Mouse (Mus musculus): Measurements from ENCODE around the gene Lypd5. TPM values are rescaled to one million over a fixed set of nuclear protein-coding genes. Genes with fewer than 3 reads are reported as not detected.

Gene Lypd5
- total RNA-seq, 2 experiments from 2014 or later: not detected

- no peak for DNase-seq (ENCODE audit: low spot score in 2 of 2)
- intact Hi-C loops (cut with DNase I): no loop called here
These were observed 28.3 kb downstream of the Lypd5 start for GRCm38 (mm10) chr7:24377091-24377865.

GRCm38 (mm10) chr7:24378049-24378701 is 29.2 kb downstream of the Lypd5 start:
- intact Hi-C loops (cut with DNase I): no loop called here
- DNase-seq (ENCODE audit: low spot score in 2 of 2): no peak

DNA sequence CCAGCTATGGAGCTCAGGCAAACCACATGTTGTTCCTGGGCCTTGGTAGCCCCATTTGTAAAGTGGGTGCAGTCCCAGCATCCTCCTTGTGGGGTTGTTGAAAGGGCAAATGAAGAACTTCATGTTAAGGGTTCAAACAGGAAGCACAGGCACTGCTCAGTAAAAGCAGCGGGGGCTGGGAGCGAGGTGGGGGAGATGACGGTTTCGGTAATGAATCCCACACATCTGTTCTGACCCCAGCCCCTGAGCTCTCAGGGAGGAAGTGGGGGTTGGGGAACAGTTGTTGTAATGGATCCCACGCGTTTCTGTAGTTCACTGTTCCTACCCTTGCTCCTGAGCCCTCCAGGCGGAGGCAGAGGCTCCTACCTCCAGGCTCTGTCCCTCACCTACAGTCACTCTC is 30.9 kb downstream of the Lypd5 start:
- intact Hi-C loops (cut with DNase I): no loop called here
- DNase-seq (ENCODE audit: low spot score in 2 of 2): no peak

GRCm38 (mm10) chr7:24380370-24380769 is 31.4 kb downstream of the Lypd5 start:
- intact Hi-C loops (cut with DNase I): no loop called here
- no peak for DNase-seq (ENCODE audit: low spot score in 2 of 2)

DNA sequence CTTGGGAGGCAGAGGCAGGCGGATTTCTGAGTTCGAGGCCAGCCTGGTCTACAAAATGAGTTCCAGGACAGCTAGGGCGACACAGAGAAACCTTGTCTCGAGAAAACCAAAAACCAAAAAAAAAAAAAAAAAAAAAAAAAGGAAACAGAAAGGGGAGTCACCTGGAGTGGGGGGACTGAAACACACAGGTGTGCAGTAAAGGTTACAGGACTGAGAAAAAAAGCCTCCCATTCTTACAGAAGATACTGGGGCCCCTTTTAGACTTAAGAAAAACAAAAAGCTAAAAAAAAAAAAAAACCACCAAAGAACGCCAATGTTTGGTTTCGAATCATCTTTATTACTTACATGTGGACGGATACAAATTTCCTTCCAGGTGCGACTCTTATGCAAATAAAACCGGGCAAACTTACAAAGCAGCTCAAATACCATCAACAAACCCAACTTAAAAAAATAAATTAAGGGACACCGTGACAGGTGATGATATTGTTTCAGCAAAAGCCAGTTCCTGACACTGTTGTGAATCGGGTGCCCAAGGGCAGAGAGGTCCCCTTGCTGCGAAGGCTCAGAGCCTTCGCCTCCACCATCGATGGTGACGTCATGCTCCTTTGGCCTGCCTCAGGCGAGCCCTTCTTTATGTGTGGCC is 33.9 kb downstream of the Lypd5 start:
- intact Hi-C loops (cut with DNase I): no loop called here

DNA sequence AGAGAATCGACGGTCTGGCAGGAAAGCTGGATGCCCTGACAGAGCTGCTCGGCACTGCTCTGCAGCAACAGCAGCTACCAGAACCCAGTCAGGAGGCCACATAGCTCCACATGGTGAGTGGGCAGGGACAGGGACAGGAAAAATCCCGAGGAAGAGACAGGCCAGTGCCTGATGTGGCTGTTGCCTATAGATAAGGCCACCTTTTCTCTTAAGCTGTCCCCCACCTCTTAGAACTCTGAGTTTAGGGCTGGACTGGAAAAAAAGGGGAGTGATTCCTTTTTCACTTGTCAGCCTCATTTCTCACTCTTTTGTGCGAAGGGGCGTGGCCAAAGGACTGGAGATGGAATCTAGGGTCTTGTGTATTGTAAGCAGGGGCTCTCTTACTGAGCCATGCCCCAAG is 35.1 kb downstream of the Lypd5 start:
- DNase-seq (ENCODE audit: low spot score in 2 of 2): no peak
- intact Hi-C loops (cut with DNase I): loop anchor here (2.0 kb wide), 1 partner anchor 19 kb away; no protein-coding TSS in a partner anchor

More for the DNA sequence above, 33.9 kb downstream of the Lypd5 start:
- DNase-seq (ENCODE audit: low spot score in 2 of 2): no peak

DNA sequence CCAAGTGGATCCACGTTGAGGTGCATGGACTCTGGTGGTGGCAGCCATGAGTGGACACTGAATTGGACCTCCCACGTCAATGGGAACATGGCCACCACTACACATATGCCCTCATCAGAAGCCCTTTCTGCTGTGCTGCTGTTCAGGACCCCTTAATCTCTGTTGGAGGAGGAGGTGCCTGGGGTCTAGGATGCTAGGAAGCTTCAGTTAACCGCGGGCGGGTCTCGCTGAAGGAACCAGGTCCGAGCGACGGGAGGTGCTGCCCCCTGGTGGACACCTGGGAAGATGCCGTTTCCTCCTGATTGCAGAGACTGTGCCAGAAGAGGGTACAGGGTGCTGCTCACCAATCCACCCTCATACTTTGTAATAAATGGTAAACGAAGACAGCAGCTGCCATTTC is 35.8 kb downstream of the Lypd5 start:
- intact Hi-C loops (cut with DNase I): loop anchor here (2.0 to 5.0 kb wide), 2 partner anchors 20 to 48 kb away; no protein-coding TSS in a partner anchor
- peak in 1 of 2 experiments; percentile 78 for DNase-seq (ENCODE audit: low spot score in 2 of 2)

- intact Hi-C loops (cut with DNase I): loop anchor here (5.0 kb wide), 1 partner anchor 50 kb away; no protein-coding TSS in a partner anchor
- DNase-seq (ENCODE audit: low spot score in 2 of 2): peak in 1 of 2 experiments; percentile 22
These were observed 38.1 kb downstream of the Lypd5 start for GRCm38 (mm10) chr7:24387059-24387556.

- intact Hi-C loops (cut with DNase I): loop anchor here (5.0 kb wide), 1 partner anchor 52 kb away; no protein-coding TSS in a partner anchor
- DNase-seq (ENCODE audit: low spot score in 2 of 2): no peak
These were observed 40.7 kb downstream of the Lypd5 start for GRCm38 (mm10) chr7:24389516-24390187.

DNA sequence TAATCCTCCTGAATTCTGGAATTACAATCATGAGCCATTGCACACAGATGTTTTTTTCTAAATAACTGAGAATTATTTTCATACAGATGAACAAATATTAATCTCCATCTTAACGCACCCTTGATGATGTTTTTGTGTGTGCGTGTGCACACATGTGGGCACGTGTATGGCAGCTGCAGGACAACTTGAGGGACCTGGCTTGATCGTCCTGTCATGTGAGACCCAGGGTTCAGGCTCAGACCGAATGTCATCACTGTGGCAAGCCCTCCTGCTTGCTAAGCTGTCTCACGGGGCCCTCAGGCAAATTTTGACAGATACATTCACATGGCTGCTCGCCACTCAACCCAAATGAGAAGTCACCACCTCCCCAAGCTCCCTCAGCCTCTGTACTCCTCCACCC is 41.5 kb downstream of the Lypd5 start:
- DNase-seq (ENCODE audit: low spot score in 2 of 2): no peak

DNA sequence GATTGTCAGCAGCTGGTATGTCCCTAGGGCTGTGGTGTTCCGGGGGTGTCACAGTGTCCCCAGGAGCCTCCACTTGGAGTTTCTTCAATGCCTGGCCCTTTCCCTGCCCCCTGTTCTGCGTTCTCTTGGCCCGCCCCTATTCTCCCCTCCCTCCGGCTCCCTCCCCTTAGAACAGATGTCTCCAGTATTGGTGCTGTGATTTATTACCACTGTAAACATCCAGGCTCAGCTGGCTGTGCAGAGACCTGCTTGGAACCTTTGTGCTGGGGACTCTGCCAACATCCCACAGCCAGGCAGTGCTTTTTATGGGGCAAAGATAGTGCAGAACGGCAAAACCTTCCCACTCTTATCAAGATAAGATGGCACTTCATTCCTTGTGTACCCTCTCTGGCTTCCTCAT is 42.1 kb downstream of the Lypd5 start:
- no peak for DNase-seq (ENCODE audit: low spot score in 2 of 2)
- intact Hi-C loops (cut with DNase I): no loop called here

More for the DNA sequence above, 41.5 kb downstream of the Lypd5 start:
- intact Hi-C loops (cut with DNase I): no loop called here

DNA sequence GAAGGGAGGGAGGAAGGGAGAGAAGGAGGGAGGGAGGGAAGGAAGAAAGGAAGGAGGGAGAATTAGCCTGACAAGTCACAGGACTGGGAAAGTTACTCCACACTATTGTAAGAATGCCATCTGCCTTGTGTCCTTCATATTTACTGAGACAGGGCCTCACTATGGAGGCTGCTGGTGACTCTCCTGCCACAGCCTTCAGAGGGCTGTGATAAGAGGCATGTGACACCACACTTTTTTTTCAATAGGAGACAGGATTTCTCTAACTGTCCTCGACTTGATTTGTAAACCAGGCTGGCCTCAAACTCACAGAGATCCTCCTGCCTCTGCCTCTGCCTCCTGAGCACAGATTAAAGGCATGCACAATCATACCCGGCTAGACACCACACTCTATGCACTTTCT is 42.7 kb downstream of the Lypd5 start:
- DNase-seq (ENCODE audit: low spot score in 2 of 2): no peak
- intact Hi-C loops (cut with DNase I): no loop called here

GRCm38 (mm10) chr7:24394054-24394453 is 45.1 kb downstream of the Lypd5 start:
- DNase-seq (ENCODE audit: low spot score in 2 of 2): no peak
- intact Hi-C loops (cut with DNase I): no loop called here

- DNase-seq (ENCODE audit: low spot score in 2 of 2): no peak
- intact Hi-C loops (cut with DNase I): no loop called here
These were observed 45.6 kb downstream of the Lypd5 start for GRCm38 (mm10) chr7:24394475-24395161.

GRCm38 (mm10) chr7:24396832-24397231 is 47.8 kb downstream of the Lypd5 start:
- intact Hi-C loops (cut with DNase I): no loop called here

DNA sequence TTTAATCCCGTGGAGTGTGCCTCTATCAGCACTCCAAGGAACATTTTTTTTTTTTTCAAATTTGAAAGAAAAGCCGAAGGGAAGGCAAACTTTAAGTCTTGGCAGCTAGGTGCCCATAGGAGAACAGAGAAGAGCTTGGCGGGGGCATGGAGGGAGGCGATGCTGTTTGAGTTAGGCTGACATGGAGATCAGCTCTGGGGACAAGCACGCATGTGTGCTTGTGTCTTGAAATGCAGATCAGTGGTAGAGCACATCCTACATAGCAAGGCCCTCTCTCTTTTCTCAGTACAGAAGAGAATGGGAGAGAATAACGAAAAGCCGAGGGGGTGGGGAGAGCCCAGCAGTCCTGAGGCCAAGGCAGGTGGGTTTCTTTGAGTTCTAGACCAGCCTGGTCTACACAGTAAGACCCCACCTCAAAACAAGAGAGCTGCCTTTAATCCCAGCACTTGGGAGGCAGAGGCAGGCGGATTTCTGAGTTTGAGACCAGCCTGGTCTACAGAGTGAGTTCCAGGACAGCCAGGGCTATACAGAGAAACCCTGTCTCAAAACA is 49.4 kb downstream of the Lypd5 start:
- intact Hi-C loops (cut with DNase I): no loop called here
- DNase-seq (ENCODE audit: low spot score in 2 of 2): no peak

More at GRCm38 (mm10) chr7:24396832-24397231, 47.8 kb downstream of the Lypd5 start:
- DNase-seq (ENCODE audit: low spot score in 2 of 2): no peak

DNA sequence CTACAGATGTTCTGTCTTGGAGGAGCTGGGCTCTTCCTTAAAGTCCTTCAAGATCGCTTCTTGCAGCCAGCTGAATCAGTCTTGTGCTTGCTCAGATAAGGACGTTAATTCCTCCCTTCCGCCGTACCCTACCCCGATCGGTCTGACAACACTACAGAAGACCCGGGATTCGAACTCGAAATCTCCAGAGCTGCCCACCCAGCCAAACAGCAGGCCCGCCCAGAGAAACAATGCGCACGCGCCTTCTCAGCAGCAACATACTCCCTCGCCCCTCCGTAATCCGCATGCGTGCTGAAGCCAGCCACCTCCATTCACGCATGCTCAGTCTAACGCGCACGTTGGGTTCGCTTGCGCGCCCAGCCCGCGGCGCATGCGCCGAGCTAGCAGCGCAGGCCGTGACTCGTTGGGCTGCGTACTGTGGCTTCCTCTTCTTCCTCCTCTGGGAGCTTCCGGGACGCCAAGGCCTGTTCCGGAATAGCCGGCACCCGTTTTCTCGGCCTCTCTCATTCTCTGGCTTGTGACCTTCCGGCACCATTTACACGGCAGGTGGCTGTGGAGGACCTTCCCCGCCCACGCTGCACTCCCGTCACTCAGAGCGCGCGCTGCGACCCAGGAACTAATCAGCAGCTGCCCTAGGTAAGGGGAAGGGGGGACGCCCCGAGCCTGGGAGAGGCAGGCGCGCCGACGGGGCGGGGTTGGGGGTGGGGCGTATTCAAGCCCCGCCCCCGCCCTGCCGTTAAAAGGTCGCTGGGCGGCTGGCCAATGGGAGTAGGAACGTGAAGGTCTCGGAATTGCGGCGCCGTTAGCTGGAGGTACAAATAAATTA is 50.5 kb downstream of the Lypd5 start, which contains the start of gene Smg9:
TSS of gene Smg9 (plus strand) at position 364 of the 826 bp plus-strand sequence.
- intact Hi-C loops (cut with DNase I): no loop called here

GRCm38 (mm10) chr7:24400082-24400452 is 51.1 kb downstream of the Lypd5 start:
- intact Hi-C loops (cut with DNase I): no loop called here
- no peak for DNase-seq (ENCODE audit: low spot score in 2 of 2)

More for the DNA sequence above, 50.5 kb downstream of the Lypd5 start, which contains the start of gene Smg9:
- peak; percentile 97 to 98 for DNase-seq (ENCODE audit: low spot score in 2 of 2)

All from left cerebral cortex, postnatal 14 days (tissue).